Mouse (Mus musculus) embryonic fibroblast, embryonic 13.5 days (primary cell): ENCODE measurements around the gene Il13.

Source experiments
- CTCF ChIP-seq: IDR thresholded peaks from 2 replicates; pipeline ENCODE4 v1.5.1; 2011; ENCODE audit warnings: mild to moderate bottlenecking, control low read depth, low read length, moderate library complexity, borderline replicate concordance; ENCODE audit not compliant: insufficient read depth
- POLR2A ChIP-seq: IDR thresholded peaks from 2 replicates; pipeline ENCODE4 v1.6.1; 2011; ENCODE audit warnings: low read depth, mild to moderate bottlenecking, control low read depth, low read length, moderate library complexity

GRCm38 (mm10) chr11:53655043-53655442, 20.5 kb upstream of the Il13 start:
- TF ChIP-seq POLR2A (no peak), CTCF (no peak)
